Mouse (Mus musculus) kidney, adult 18-20 months (tissue): ENCODE results near the gene Naa30.
A peak's percentile ranks its signal among the peaks of the same experiment; 100 is the strongest.
"Not testable (repeated sequence)": the region's sequence is repeated elsewhere in the genome, so short reads cannot be mapped to it uniquely, and the experiment has no call there.

Experiments used
- DNase-seq: peaks from one replicate; pipeline ENCODE4 v3.0.0; 2021

The Naa30 gene

GRCm38 (mm10) chr14:49171867-49172581 is at the start of gene Naa30:
Naa30 (plus strand) TSS chr14:49172226.
- DNase-seq = peak; percentile 98

GRCm38 (mm10) chr14:49127162-49127779 is 44.8 kb upstream of the Naa30 start:
- no peak for DNase-seq

GRCm38 (mm10) chr14:49128544-49129263 is 43.3 kb upstream of the Naa30 start:
- DNase-seq = no peak

GRCm38 (mm10) chr14:49132391-49132790 is 39.6 kb upstream of the Naa30 start:
- DNase-seq = no peak

- no peak for DNase-seq
Measured at GRCm38 (mm10) chr14:49138171-49138570, 33.9 kb upstream of the Naa30 start.

GRCm38 (mm10) chr14:49140756-49141155 is 31.3 kb upstream of the Naa30 start:
- DNase-seq = no peak

GRCm38 (mm10) chr14:49153801-49154200 is 18.2 kb upstream of the Naa30 start:
- DNase-seq = peak; percentile 73

- DNase-seq = no peak
Measured at GRCm38 (mm10) chr14:49155572-49155971, 16.5 kb upstream of the Naa30 start.

- no peak for DNase-seq
Measured at GRCm38 (mm10) chr14:49158143-49158925, 13.7 kb upstream of the Naa30 start.

- no peak for DNase-seq
Measured at GRCm38 (mm10) chr14:49171286-49171685, 740 bp upstream of the Naa30 start.

- peak; percentile 70 for DNase-seq
Measured at GRCm38 (mm10) chr14:49172582-49172988, 559 bp downstream of the Naa30 start.

- DNase-seq = peak; percentile 9
Measured at GRCm38 (mm10) chr14:49173290-49174135, 1.5 kb downstream of the Naa30 start.

GRCm38 (mm10) chr14:49179736-49180135 is 7.7 kb downstream of the Naa30 start:
- DNase-seq = no peak

GRCm38 (mm10) chr14:49186270-49186669 is 14.2 kb downstream of the Naa30 start:
- DNase-seq = no peak

GRCm38 (mm10) chr14:49197031-49197527 is 25.1 kb downstream of the Naa30 start:
- no peak for DNase-seq

GRCm38 (mm10) chr14:49201073-49201778 is 29.2 kb downstream of the Naa30 start:
- DNase-seq = no peak

- not testable (repeated sequence) for DNase-seq
Measured at GRCm38 (mm10) chr14:49210215-49210614, 38.2 kb downstream of the Naa30 start.

- no peak for DNase-seq
Measured at GRCm38 (mm10) chr14:49218677-49219076, 46.7 kb downstream of the Naa30 start.

- DNase-seq = not testable (repeated sequence)
Measured at GRCm38 (mm10) chr14:49219466-49220022, 47.5 kb downstream of the Naa30 start.

- DNase-seq = no peak
Measured at GRCm38 (mm10) chr14:49221771-49222170, 49.7 kb downstream of the Naa30 start.

GRCm38 (mm10) chr14:49226471-49226870 is 54.4 kb downstream of the Naa30 start:
- DNase-seq = no peak
